Mouse (Mus musculus): ENCODE results near the gene Prima1. TPM values are rescaled to one million over a fixed set of nuclear protein-coding genes. Genes with fewer than 3 reads are reported as not detected.

Prima1 gene
- total RNA-seq, 2 experiments from 2014 or later: 6.0 to 7.3 TPM

GRCm38 (mm10) chr12:103159016-103159415 is 82.9 kb downstream of the Prima1 start:
- DNase-seq (ENCODE audit: extremely low spot score in 1 of 2, low spot score in 1 of 2): no peak

DNA sequence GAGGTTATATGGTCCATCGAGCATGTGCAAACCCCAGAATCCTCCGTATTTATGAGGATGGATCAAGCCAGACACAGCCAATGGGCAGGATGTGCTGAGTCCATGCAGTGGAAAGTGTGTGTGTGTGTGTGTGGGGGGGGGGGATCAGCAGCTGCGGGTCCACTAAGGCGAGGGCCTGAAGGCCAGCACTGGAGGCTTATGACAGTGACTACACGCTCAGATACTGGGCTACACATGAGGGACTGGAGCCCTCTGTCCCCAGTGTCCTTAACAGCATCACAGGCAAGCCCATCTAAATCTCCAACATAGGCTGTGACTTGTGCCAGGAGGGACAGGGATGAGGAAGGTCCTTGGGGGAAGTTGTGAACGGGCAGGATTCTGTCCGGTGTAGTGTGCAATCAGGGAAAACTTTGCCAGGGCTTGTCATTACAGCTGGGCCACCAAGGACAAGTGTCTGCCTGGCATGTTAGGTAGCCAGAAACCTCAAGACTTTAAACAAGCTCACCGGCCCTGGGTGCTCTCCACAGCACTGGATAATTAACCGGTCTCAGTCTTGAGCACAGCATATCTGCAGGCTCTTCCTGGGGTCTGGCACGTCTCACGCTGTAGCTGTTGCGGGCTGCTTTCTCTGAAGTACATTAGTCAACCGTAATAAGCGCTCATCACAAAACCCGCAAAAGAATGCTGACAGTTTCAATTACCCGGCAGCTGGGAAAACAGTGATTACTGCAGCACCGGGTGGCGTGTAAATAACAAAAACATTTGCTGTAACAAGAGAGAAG is 84.6 kb downstream of the Prima1 start:
- DNase-seq (ENCODE audit: extremely low spot score in 1 of 2, low spot score in 1 of 2): no peak

DNA sequence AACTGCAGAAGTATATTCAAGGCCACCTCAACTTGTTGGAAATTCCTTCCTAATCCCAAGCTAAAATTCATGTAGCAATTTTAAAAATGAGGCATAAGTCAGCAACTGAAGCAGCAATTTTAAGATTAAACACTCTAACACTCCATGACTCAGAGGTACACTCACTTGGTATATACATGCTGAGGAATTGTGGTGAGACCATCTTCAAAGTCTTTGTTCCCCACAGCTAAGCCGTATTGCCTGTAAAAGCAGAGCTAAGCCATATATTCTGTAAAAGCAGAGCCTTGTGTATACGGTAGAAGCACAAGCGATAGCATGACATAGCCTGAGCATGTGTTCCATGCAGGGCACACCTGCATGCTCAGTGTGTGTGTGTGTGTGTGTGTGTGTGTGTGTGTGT is 86.5 kb downstream of the Prima1 start:
- no peak for DNase-seq (ENCODE audit: extremely low spot score in 1 of 2, low spot score in 1 of 2)

GRCm38 (mm10) chr12:103154927-103155326 is 87.0 kb downstream of the Prima1 start:
- DNase-seq (ENCODE audit: extremely low spot score in 1 of 2, low spot score in 1 of 2): no peak

- DNase-seq (ENCODE audit: extremely low spot score in 1 of 2, low spot score in 1 of 2): no peak
Measured at GRCm38 (mm10) chr12:103150247-103150646, 91.7 kb downstream of the Prima1 start.

Other genes starting within 250 kb of the Prima1 start
- gene Fam181a, start 68.8 kb upstream of the Prima1 start, total RNA-seq (2021): 1 to 10 TPM; 1.5 to 2.3 TPM
- 1 to 10 TPM; 1.9 to 2.2 TPM for gene Asb2, start 113.9 kb upstream of the Prima1 start, total RNA-seq (2021)
- 10 to 100 TPM; 46.6 to 53.9 TPM for gene Otub2, start 146.5 kb upstream of the Prima1 start, total RNA-seq (2021)
- 1 to 10 TPM; 1.6 to 3.4 TPM for gene 9330161L09Rik, start 165.7 kb upstream of the Prima1 start, total RNA-seq (2021)
- gene Ddx24, start 183.7 kb upstream of the Prima1 start, total RNA-seq (2021): 100 to 1,000 TPM; 211 to 223 TPM
- gene Ifi27, start 192.1 kb upstream of the Prima1 start, total RNA-seq (2021): 10 to 100 TPM; 74.1 to 81.0 TPM
- gene Ifi27l2a, start 201.5 kb upstream of the Prima1 start, total RNA-seq (2021): 1 to 10 TPM; 1.2 to 1.6 TPM
- not detected for gene Ifi27l2b, start 215.1 kb upstream of the Prima1 start, total RNA-seq (2021)